Mouse (Mus musculus) cerebral cortex, adult 2 months (tissue): ENCODE results near the gene Arhgap24.

ENCODE experiments used
- WGBS: fragments of 180-500 bp; shearing (Covaris S2); methylation state at CpG from one replicate; pipeline ENCODE4 v1.1.7; 2018; 5-methylcytosine and 5-hydroxymethylcytosine counted together

Arhgap24 gene

GRCm38 (mm10) chr5:102582864-102583410 is 101.7 kb downstream of the Arhgap24 start:
- 81% methylated on average over 6 of the region's 6 CpGs for WGBS

- WGBS: 85% methylated on average over 1 of the region's 1 CpGs
Measured at GRCm38 (mm10) chr5:102591422-102591821, 110.2 kb downstream of the Arhgap24 start.

GRCm38 (mm10) chr5:102593058-102593457 is 111.9 kb downstream of the Arhgap24 start:
- 64% methylated on average over 2 of the region's 2 CpGs for WGBS

- 96% methylated on average over 1 of the region's 1 CpGs for WGBS
Measured at GRCm38 (mm10) chr5:102599102-102599501, 117.9 kb downstream of the Arhgap24 start.

- 85% methylated on average over 3 of the region's 3 CpGs for WGBS
Measured at GRCm38 (mm10) chr5:102613571-102613970, 132.4 kb downstream of the Arhgap24 start.

GRCm38 (mm10) chr5:102614081-102614480 is 132.9 kb downstream of the Arhgap24 start:
- 94% methylated on average over 2 of the region's 2 CpGs for WGBS

- WGBS: 97% methylated on average over 6 of the region's 6 CpGs
Measured at GRCm38 (mm10) chr5:102615249-102615648, 134.1 kb downstream of the Arhgap24 start.

- WGBS: 87% methylated on average over 1 of the region's 1 CpGs
Measured at GRCm38 (mm10) chr5:102621036-102621435, 139.8 kb downstream of the Arhgap24 start.

- WGBS: 67% methylated on average over 3 of the region's 3 CpGs
Measured at GRCm38 (mm10) chr5:102623807-102624435, 142.7 kb downstream of the Arhgap24 start.

GRCm38 (mm10) chr5:102626671-102627070 is 145.5 kb downstream of the Arhgap24 start:
- WGBS: 84% methylated on average over 2 of the region's 2 CpGs

GRCm38 (mm10) chr5:102629362-102629771 is 148.2 kb downstream of the Arhgap24 start:
- WGBS: 70% methylated on average over 11 of the region's 11 CpGs

GRCm38 (mm10) chr5:102635591-102635990 is 154.4 kb downstream of the Arhgap24 start:
- WGBS: 60% methylated on average over 4 of the region's 4 CpGs

GRCm38 (mm10) chr5:102639782-102640559 is 158.8 kb downstream of the Arhgap24 start:
- 65% methylated on average over 7 of the region's 7 CpGs for WGBS

GRCm38 (mm10) chr5:102643364-102643763 is 162.2 kb downstream of the Arhgap24 start:
- WGBS: 90% methylated on average over 7 of the region's 7 CpGs

- 73% methylated on average over 4 of the region's 4 CpGs for WGBS
Measured at GRCm38 (mm10) chr5:102643820-102644219, 162.6 kb downstream of the Arhgap24 start.

GRCm38 (mm10) chr5:102664988-102665726 is 184.0 kb downstream of the Arhgap24 start:
- WGBS: 74% methylated on average over 13 of the region's 13 CpGs

- 68% methylated on average over 3 of the region's 3 CpGs for WGBS
Measured at GRCm38 (mm10) chr5:102666886-102667285, 185.7 kb downstream of the Arhgap24 start.

GRCm38 (mm10) chr5:102667754-102668575 is 186.8 kb downstream of the Arhgap24 start:
- 91% methylated on average over 9 of the region's 9 CpGs for WGBS

GRCm38 (mm10) chr5:102670206-102670605 is 189.0 kb downstream of the Arhgap24 start:
- WGBS: 78% methylated on average over 4 of the region's 4 CpGs

GRCm38 (mm10) chr5:102670731-102671345 is 189.6 kb downstream of the Arhgap24 start:
- 79% methylated on average over 5 of the region's 5 CpGs for WGBS

- 85% methylated on average over 2 of the region's 2 CpGs for WGBS
Measured at GRCm38 (mm10) chr5:102675326-102675725, 194.1 kb downstream of the Arhgap24 start.
